Mouse (Mus musculus) heart, embryonic 16.5 days (tissue): ENCODE data around the gene Dock3. TPM values are rescaled to one million over a fixed set of nuclear protein-coding genes. Genes with fewer than 3 reads are reported as not detected.

Experiments used
- ATAC-seq: fragments of 200-750 bp; cut with Nextera tagmentation; replicated peaks from 2 replicates; pipeline ENCODE4 v1.8.0; 2017; ENCODE audit warnings: moderate number of reproducible peaks; ENCODE audit not compliant: insufficient read depth, low FRiP score; ENCODE audit errors: extremely low read depth
- H3K27ac ChIP-seq: fragments of 300-500 bp; sonication (generic); 2 replicates; pipeline ENCODE4 v1.5.1; 2014; ENCODE audit warnings: mild to moderate bottlenecking, low read length, control low read depth, moderate library complexity
- H3K27me3 ChIP-seq: fragments of 300-500 bp; sonication (generic); 2 replicates; pipeline ENCODE4 v1.6.1; 2014; ENCODE audit warnings: low read length, mixed read lengths; ENCODE audit not compliant: control insufficient read depth, insufficient read depth
- H3K36me3 ChIP-seq: fragments of 300-500 bp; sonication (generic); 2 replicates; pipeline ENCODE4 v1.6.1; 2014; ENCODE audit not compliant: control insufficient read depth, insufficient read depth
- H3K4me1 ChIP-seq: fragments of 300-500 bp; sonication (generic); 2 replicates; pipeline ENCODE4 v1.6.1; 2014; ENCODE audit warnings: low read length, mixed read lengths; ENCODE audit not compliant: control insufficient read depth, insufficient read depth
- H3K4me2 ChIP-seq: fragments of 300-500 bp; sonication (generic); 2 replicates; pipeline ENCODE4 v1.6.1; 2014; ENCODE audit warnings: low read depth, mild to moderate bottlenecking, control low read depth, low read length
- H3K4me3 ChIP-seq: fragments of 300-500 bp; sonication (generic); 2 replicates; pipeline ENCODE4 v1.5.1; 2014; ENCODE audit warnings: mild to moderate bottlenecking, control low read depth, low read length
- H3K9ac ChIP-seq: fragments of 300-500 bp; sonication (generic); 2 replicates; pipeline ENCODE4 v1.6.1; 2014; ENCODE audit warnings: low read length, control low read depth
- H3K9me3 ChIP-seq: fragments of 300-500 bp; sonication (generic); replicated peaks from 2 replicates; pipeline ENCODE4 v1.6.1; 2016; ENCODE audit warnings: low read length; ENCODE audit not compliant: control insufficient read depth
- WGBS: fragments of 180-500 bp; shearing (Covaris S2); extraction: QIAGEN DNeasy Blood & Tissue Kit; methylation state at CpG from one replicate; pipeline ENCODE4 v1.1.7; 2014; 5-methylcytosine and 5-hydroxymethylcytosine counted together
- polyA plus RNA-seq: library from polyadenylated mRNA; unstranded; fragments of >200 nt; fragmentation: Nextera tagmentation; extraction: Ambion mirVana; gene quantifications from 2 replicates; pipeline ENCODE4 v1.2.1, GENCODE M21; 2015

The Dock3 gene
- polyA plus RNA-seq, 1 experiment from 2014 or later = 0.43 TPM

DNA sequence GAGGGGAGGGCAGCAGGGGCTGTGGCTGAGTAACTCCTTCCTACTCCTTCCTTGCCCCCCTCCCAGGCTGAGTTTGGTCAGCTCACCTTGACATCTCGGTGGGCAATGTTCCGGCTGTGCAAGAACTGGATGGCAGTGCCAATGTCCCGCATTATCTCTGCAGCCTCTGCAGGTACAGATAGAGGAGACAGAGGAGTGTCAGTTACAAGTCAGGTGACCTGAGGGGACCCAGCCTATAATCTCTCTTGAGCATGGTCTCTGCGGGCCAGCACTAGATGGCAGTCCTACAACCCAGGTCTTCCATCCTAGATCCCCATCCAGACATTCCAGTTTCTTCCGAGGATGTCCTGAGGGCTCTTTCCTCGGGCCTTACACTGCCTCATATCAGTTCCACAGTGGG, 30.1 kb upstream of the Dock3 start:
- ATAC-seq = no peak
- WGBS = 64% methylated on average over 6 of the region's 6 CpGs
- Histone ChIP-seq H3K4me3 (no peak overlapping the region), H3K9ac (no peak overlapping the region), H3K36me3 (no peaks in the 10 kb centered on the region), H3K4me2 (no peak overlapping the region), H3K4me1 (peaks cover 18% of the 10 kb centered on the region), H3K27ac (no peak overlapping the region), H3K9me3 (no peaks in the 10 kb centered on the region), H3K27me3 (no peaks in the 10 kb centered on the region; the same call in 1 of the 2 replicates)

DNA sequence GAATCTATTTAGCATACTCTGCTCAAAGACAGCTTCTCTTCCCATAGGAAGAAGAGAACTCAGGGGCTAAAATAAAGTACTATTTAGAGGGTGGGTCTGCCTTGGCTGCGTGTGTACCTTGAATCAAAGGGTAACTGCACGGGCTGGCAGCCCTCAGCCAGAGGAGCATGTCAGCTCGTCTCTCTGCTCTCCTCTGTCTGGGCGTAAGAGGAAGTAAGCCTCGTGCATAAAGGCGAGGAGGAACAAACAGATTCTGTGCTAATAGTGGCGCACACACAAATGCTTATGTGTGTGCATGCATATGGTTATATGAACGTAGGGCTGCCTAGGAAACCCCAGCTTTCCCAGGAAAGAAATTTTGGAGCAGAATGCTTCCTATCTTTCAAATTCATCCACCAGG, 29.1 kb upstream of the Dock3 start:
- Histone ChIP-seq H3K9me3 (no peaks in the 10 kb centered on the region), H3K27ac (no peak overlapping the region), H3K4me3 (no peak overlapping the region), H3K4me1 (peaks cover 18% of the 10 kb centered on the region), H3K27me3 (no peaks in the 10 kb centered on the region; the same call in 1 of the 2 replicates), H3K36me3 (no peaks in the 10 kb centered on the region), H3K9ac (no peak overlapping the region), H3K4me2 (no peak overlapping the region)
- ATAC-seq = no peak
- 60% methylated on average over 8 of the region's 8 CpGs for WGBS

DNA sequence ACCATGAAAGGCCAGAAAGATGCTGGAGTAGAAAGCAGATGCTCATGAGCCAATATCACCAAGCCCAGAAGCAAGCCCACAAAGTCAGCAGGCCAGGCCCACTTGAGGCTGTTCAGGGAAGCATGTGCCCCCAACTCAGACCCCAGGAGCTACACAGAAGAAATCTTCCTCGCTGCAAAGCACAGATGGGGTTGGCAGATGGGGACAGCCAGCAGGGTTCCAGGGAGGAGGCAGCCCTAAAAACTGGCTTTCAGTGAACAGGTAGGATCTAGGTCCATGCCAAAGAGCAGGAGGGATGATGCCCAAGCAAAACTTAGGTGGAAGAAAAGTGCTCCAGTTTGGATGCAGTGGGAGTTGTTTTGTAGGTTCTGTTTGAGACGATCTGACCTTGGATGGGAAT, 28.7 kb upstream of the Dock3 start:
- no peak for ATAC-seq
- H3K4me3 ChIP-seq = no peak overlapping the region
- no peaks in the 10 kb centered on the region for H3K9me3 ChIP-seq
- no peak overlapping the region for H3K4me2 ChIP-seq
- no peaks in the 10 kb centered on the region for H3K36me3 ChIP-seq
- H3K9ac ChIP-seq = no peak overlapping the region
- WGBS = 71% methylated on average over 2 of the region's 2 CpGs
- H3K27me3 ChIP-seq = no peaks in the 10 kb centered on the region; the same call in 1 of the 2 replicates
- no peak overlapping the region for H3K27ac ChIP-seq
- H3K4me1 ChIP-seq = peaks cover 18% of the 10 kb centered on the region

DNA sequence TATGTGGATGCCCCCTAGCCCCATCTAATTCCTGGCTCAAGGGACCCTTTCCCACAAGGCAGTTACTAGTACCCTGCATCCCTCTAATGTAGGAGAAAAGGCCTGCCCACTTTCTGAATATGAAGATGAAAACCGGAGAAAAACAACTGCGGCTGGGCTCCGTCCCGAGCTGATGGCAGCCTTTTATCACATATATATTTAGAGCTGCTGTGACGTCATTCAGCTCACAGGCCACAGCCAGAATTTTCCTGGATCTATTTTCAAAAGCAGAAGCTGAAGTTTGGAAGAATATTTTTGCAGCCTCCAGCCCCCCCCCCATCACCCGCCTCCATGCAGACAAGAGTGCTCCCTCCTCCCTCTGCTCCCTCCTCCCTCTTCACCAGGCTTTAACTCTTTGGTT, 27.9 kb upstream of the Dock3 start:
- H3K4me1 ChIP-seq = peaks cover 25% of the 10 kb centered on the region
- WGBS = 18% methylated on average over 6 of the region's 6 CpGs
- H3K4me3 ChIP-seq = no peak overlapping the region
- H3K9ac ChIP-seq = peak overlapping the region; percentile 33; the same call in 1 of the 2 replicates
- H3K4me2 ChIP-seq = peak overlapping the region; percentile 38
- H3K27ac ChIP-seq = peak overlapping the region; percentile 81
- H3K27me3 ChIP-seq = no peaks in the 10 kb centered on the region; the same call in 1 of the 2 replicates
- H3K36me3 ChIP-seq = no peaks in the 10 kb centered on the region
- 0 out of 2 replicates have a peak, but pooled peaks have one; percentile 33 for ATAC-seq
- no peaks in the 10 kb centered on the region for H3K9me3 ChIP-seq

DNA sequence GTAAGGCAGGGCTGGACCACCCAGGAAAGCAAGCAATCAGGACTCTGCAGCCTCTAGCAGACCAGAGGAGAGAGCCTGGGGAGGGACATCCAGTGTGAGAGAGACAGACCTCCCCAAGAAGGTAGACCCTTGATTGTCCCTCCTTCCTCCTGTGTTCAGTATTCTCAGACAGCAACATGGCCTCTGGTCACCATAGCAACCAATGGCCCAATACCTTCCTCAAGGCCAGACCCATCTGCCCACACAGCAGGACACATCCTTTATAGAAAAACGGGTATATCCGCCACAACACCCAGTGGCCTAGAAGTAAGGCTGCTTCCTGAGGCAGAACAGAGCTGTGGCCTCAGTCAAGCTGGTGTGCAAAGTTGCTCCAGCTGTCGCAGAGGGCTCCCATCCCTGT, 23.9 kb upstream of the Dock3 start:
- peaks cover 40% of the 10 kb centered on the region for H3K4me1 ChIP-seq
- no peaks in the 10 kb centered on the region for H3K36me3 ChIP-seq
- no peak overlapping the region for H3K4me2 ChIP-seq
- no peaks in the 10 kb centered on the region for H3K9me3 ChIP-seq
- H3K9ac ChIP-seq = no peak overlapping the region
- no peak overlapping the region for H3K4me3 ChIP-seq
- 72% methylated on average over 3 of the region's 3 CpGs for WGBS
- H3K27ac ChIP-seq = no peak overlapping the region
- no peaks in the 10 kb centered on the region; the same call in 1 of the 2 replicates for H3K27me3 ChIP-seq
- ATAC-seq = no peak

DNA sequence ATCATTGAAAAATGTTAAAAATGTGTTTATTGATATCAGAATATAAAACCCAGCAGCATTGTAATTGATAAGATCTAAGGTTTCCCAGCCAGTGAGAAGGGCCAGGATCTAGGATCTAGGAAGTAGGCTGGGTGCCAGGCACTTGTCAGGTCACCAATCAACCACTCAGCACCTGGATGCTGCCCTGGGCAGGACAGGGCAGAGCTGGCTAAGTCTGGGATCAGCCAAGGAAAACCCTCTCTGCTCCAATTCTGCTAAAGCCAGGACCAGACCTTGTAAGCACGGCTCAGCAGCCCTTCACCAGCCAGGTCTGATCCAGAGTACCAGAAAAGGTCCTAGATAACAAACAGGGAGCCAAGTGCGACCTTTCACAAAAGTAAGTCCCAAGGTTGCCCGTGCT, 23.2 kb upstream of the Dock3 start:
- H3K4me2 ChIP-seq = peak overlapping the region; percentile 53
- H3K27ac ChIP-seq = peak overlapping the region; percentile 79
- no peaks in the 10 kb centered on the region for H3K9me3 ChIP-seq
- WGBS = 51% methylated on average over 3 of the region's 3 CpGs
- peak; percentile 8; the same call in 1 of the 2 replicates for ATAC-seq
- H3K36me3 ChIP-seq = no peaks in the 10 kb centered on the region
- peaks cover 34% of the 10 kb centered on the region for H3K4me1 ChIP-seq
- peak overlapping the region; percentile 27; the same call in 1 of the 2 replicates for H3K4me3 ChIP-seq
- H3K9ac ChIP-seq = peak overlapping the region; percentile 39; the same call in 1 of the 2 replicates
- no peaks in the 10 kb centered on the region; the same call in 1 of the 2 replicates for H3K27me3 ChIP-seq

DNA sequence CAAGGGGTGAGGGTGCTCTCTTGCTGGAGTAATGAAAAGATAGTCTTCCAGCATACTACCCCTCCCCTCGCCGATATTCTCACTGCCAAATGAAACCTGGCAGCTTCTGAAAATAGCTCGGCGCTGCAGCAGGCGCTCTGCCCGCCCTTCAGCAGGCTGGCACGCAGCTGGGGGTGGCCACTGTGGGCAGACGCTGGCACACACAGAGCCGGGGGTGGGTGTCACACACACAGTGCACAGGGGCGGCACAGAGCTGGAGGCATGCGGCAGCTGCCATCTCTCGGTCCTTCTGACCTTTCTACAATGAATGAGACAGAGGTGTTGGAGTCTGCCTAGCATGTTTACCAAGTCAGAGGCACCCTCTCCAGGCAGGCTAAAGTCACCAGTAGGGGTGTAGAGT, 22.8 kb upstream of the Dock3 start:
- Histone ChIP-seq H3K9ac (peak overlapping the region; percentile 59), H3K4me3 (peak overlapping the region; percentile 27)

GRCm38 (mm10) chr9:107252164-107252563, 20.5 kb upstream of the Dock3 start:
- H3K4me3 ChIP-seq = no peak overlapping the region
- H3K9ac ChIP-seq = peak overlapping the region; percentile 41; the same call in 1 of the 2 replicates
- no peak overlapping the region for H3K27ac ChIP-seq
- no peaks in the 10 kb centered on the region for H3K36me3 ChIP-seq
- no peaks in the 10 kb centered on the region; the same call in 1 of the 2 replicates for H3K27me3 ChIP-seq
- peaks cover 22% of the 10 kb centered on the region for H3K4me1 ChIP-seq
- WGBS = 20% methylated on average over 5 of the region's 5 CpGs
- H3K9me3 ChIP-seq = no peaks in the 10 kb centered on the region
- ATAC-seq = 0 out of 2 replicates have a peak, but pooled peaks have one; percentile 47
- 0 out of 2 replicates have a peak overlapping the region, but pooled peaks have one; percentile 22 for H3K4me2 ChIP-seq

More for the DNA sequence above, 22.8 kb upstream of the Dock3 start:
- 32% methylated on average over 12 of the region's 12 CpGs for WGBS
- Histone ChIP-seq H3K36me3 (no peaks in the 10 kb centered on the region), H3K4me2 (peak overlapping the region; percentile 53), H3K9me3 (no peaks in the 10 kb centered on the region), H3K27me3 (no peaks in the 10 kb centered on the region; the same call in 1 of the 2 replicates), H3K27ac (peak overlapping the region; percentile 79), H3K4me1 (peaks cover 29% of the 10 kb centered on the region)
- ATAC-seq = peak; percentile 91

DNA sequence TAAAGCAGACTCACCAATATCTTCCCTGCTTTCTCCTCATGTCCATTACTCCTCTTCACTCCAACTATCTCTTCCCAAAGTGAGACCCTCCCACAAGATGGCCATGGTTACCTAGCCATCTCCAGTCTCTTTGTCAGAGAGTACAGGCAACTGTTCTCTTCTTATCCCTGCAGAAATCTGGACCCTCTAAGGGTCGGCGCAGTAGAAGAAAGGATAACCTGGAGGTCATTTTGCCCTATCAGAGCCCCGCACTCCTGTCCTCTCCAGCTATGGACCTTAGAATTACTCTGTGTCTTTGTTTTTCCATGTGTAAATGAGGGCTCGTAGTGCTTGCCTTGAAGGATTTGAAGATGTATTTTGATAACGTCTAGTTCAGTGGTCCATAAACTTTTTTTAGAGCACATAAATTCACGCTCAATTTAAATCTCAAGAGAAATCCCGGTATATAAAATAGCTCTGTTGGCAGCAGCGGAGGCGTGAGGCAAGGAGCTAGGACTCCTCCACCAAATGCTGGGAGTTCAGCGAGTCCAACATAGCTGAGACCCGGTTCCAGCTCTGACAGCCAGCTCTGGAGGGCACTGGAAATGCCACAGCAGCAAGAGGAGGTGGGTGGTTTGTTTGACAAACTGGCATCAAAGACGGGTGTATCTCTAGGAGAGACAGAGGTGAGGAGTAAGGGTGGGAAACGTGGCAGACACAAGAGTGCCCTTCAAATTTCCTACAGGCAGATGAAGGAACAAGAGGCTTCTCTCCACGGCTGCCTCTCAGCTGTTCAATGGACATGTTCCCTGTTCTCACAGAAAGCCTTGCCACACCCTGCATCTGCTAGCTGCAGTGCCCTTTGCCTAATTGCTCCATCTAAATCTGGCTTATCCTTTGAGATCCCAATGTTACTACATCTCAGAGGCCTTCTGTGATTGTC, 19.0 kb upstream of the Dock3 start:
- 77% methylated on average over 14 of the region's 14 CpGs for WGBS
- H3K9ac ChIP-seq = no peak overlapping the region

More for the DNA sequence above, 19.0 kb upstream of the Dock3 start:
- no peak overlapping the region for H3K27ac ChIP-seq
- H3K4me3 ChIP-seq = no peak overlapping the region
- H3K4me2 ChIP-seq = no peak overlapping the region
- H3K36me3 ChIP-seq = no peaks in the 10 kb centered on the region
- H3K4me1 ChIP-seq = peaks cover 22% of the 10 kb centered on the region
- H3K9me3 ChIP-seq = no peaks in the 10 kb centered on the region
- no peak for ATAC-seq
- H3K27me3 ChIP-seq = no peaks in the 10 kb centered on the region; the same call in 1 of the 2 replicates
